Mouse (Mus musculus) embryonic stem cell, embryonic (primary cell): Measurements from ENCODE around the gene Traf2.

Experiments used
- CTCF ChIA-PET, 4 experiments: fragments of 300-600 bp in 2 of 4; fragments of 350-600 bp in 2 of 4; sonication (Branson Sonifier 250); formaldehyde crosslinking; loops; one replicate each; lab custom pipeline; 2022; ENCODE audit warnings: inconsistent platforms in 2 of 4; lab: Charles Lee
- POLR2A ChIA-PET, 4 experiments: fragments of 300-600 bp in 2 of 4; fragments of 350-600 bp in 2 of 4; sonication (Branson Sonifier 250); formaldehyde crosslinking; loops; one replicate each; lab custom pipeline; 2022; ENCODE audit warnings: antibody characterized with exemption in 4 of 4, inconsistent platforms in 1 of 4; lab: Charles Lee

The Traf2 gene

GRCm38 (mm10) chr2:25578796-25579736 is 32.3 kb upstream of the Traf2 start:
- POLR2A ChIA-PET: interaction anchor here in 3 of 4 experiments (0.9 to 7.3 kb wide), 16 partner anchors 9 to 317 kb away, joined by 3 to 48 read pairs (median 6); partner anchors contain the start of genes Edf1 (in 2 of the 3), Rabl6 (in 2 of the 3), Traf2 (in 2 of the 3) and Paxx (in 1 of the 3)
- CTCF ChIA-PET: interaction anchor here in 2 of 4 experiments (0.6 to 5.9 kb wide), 9 partner anchors 9 to 183 kb away, joined by 3 to 64 read pairs (median 4); partner anchors contain the start of gene Edf1 (in 1 of the 2)

GRCm38 (mm10) chr2:25577951-25578795 is 31.4 kb upstream of the Traf2 start:
- POLR2A ChIA-PET: interaction anchor here in 3 of 4 experiments (0.8 to 7.3 kb wide), 12 partner anchors 10 to 316 kb away, joined by 3 to 48 read pairs (median 8); partner anchors contain the start of genes Edf1 (in 2 of the 3), Rabl6 (in 1 of the 3) and Tprn (in 1 of the 3)

GRCm38 (mm10) chr2:25576965-25577891 is 30.5 kb upstream of the Traf2 start:
- POLR2A ChIA-PET: interaction anchor here (0.6 to 7.3 kb wide), 15 partner anchors 10 to 337 kb away, joined by 3 to 48 read pairs (median 5); partner anchors contain the start of genes Edf1 (in 2 of the 4) and Traf2 (in 2 of the 4)
- CTCF ChIA-PET: interaction anchor here in 3 of 4 experiments (0.6 to 2.1 kb wide), 5 partner anchors 15 to 917 kb away, joined by 3 to 6 read pairs (median 3); partner anchors contain the start of gene Edf1 (in 1 of the 3)

More at GRCm38 (mm10) chr2:25577951-25578795, 31.4 kb upstream of the Traf2 start:
- CTCF ChIA-PET: interaction anchor here in 2 of 4 experiments (0.6 to 1.6 kb wide), 6 partner anchors 14 to 365 kb away, joined by 3 to 7 read pairs (median 4); partner anchors contain the start of gene Edf1 (in 1 of the 2)

- POLR2A ChIA-PET: interaction anchor here (0.6 to 6.8 kb wide), 25 partner anchors 8 to 693 kb away, joined by 3 to 41 read pairs (median 4); partner anchors contain the start of genes Edf1 (in 2 of the 4), Rabl6 (in 2 of the 4), Traf2 (in 2 of the 4) and Ccdc183 (in 1 of the 4)
- CTCF ChIA-PET: interaction anchor here in 3 of 4 experiments (0.5 to 2.1 kb wide), 8 partner anchors 16 to 918 kb away, joined by 3 to 6 read pairs (median 3); partner anchors contain the start of gene Tprn (in 1 of the 3)
Measured at GRCm38 (mm10) chr2:25576028-25576850, 29.5 kb upstream of the Traf2 start.

GRCm38 (mm10) chr2:25575432-25576027 is 28.8 kb upstream of the Traf2 start:
- CTCF ChIA-PET: interaction anchor here in 3 of 4 experiments (0.5 to 2.1 kb wide), 10 partner anchors 13 to 313 kb away, joined by 3 to 6 read pairs (median 4); partner anchors contain the start of genes Abca2 (in 1 of the 3) and Tprn (in 1 of the 3)
- POLR2A ChIA-PET: interaction anchor here (0.5 to 6.8 kb wide), 27 partner anchors 8 to 516 kb away, joined by 3 to 41 read pairs (median 5); partner anchors contain the start of genes Edf1 (in 3 of the 4), Rabl6 (in 3 of the 4), Ccdc183 (in 1 of the 4) and Dpp7 (in 1 of the 4)

GRCm38 (mm10) chr2:25574579-25575431 is 28.1 kb upstream of the Traf2 start, which contains the start of the genes Mamdc4 and Phpt1:
Gene Mamdc4, minus strand, starts transcription at chr2:25574845.
Gene Phpt1, minus strand, starts transcription at chr2:25575224.
- ChIA-PET POLR2A (interaction anchor here (0.5 to 6.8 kb wide), 40 partner anchors 7 to 639 kb away, joined by 3 to 41 read pairs (median 4); partner anchors contain the start of genes Edf1 (in 4 of the 4), Rabl6 (in 4 of the 4), Traf2 (in 2 of the 4) and Ajm1 (in 1 of the 4)), CTCF (interaction anchor here (0.5 to 2.5 kb wide), 16 partner anchors 9 to 275 kb away, joined by 3 to 9 read pairs (median 4); partner anchors contain the start of genes Abca2 (in 1 of the 4) and Edf1 (in 1 of the 4))

- POLR2A ChIA-PET: interaction anchor here (0.6 to 6.8 kb wide), 25 partner anchors 7 to 639 kb away, joined by 3 to 41 read pairs (median 5); partner anchors contain the start of genes Edf1 (in 4 of the 4), Ajm1 (in 2 of the 4), Rabl6 (in 2 of the 4) and Traf2 (in 2 of the 4)
- CTCF ChIA-PET: interaction anchor here (0.6 to 2.5 kb wide), 10 partner anchors 9 to 197 kb away, joined by 3 to 9 read pairs (median 4); partner anchors contain the start of genes Abca2 (in 1 of the 4) and Edf1 (in 1 of the 4)
Measured at GRCm38 (mm10) chr2:25574136-25574535, 27.4 kb upstream of the Traf2 start.

- ChIA-PET CTCF (interaction anchor here in 2 of 4 experiments (1.4 to 2.5 kb wide), 4 partner anchors 8 to 196 kb away, joined by 3 to 9 read pairs (median 4); partner anchors contain the start of genes Abca2 (in 1 of the 2), Ajm1 (in 1 of the 2) and Edf1 (in 1 of the 2)), POLR2A (interaction anchor here in 3 of 4 experiments (0.8 to 6.8 kb wide), 11 partner anchors 9 to 26 kb away, joined by 3 to 41 read pairs (median 8); partner anchors contain the start of genes Edf1 (in 3 of the 3), Ajm1 (in 2 of the 3) and Traf2 (in 1 of the 3))
Measured at GRCm38 (mm10) chr2:25573068-25573467, 26.3 kb upstream of the Traf2 start.

GRCm38 (mm10) chr2:25571221-25571620 is 24.5 kb upstream of the Traf2 start:
- POLR2A ChIA-PET: interaction anchor here (0.7 to 6.8 kb wide), 6 partner anchors 8 to 13 kb away, joined by 3 to 41 read pairs (median 4); partner anchors contain the start of genes Edf1 (in 2 of the 4) and Ajm1 (in 1 of the 4)
- CTCF ChIA-PET: interaction anchor here in 3 of 4 experiments (0.7 to 1.6 kb wide), 4 partner anchors 9 to 445 kb away, joined by 3 to 5 read pairs (median 4); partner anchors contain the start of gene Ajm1 (in 2 of the 3)

GRCm38 (mm10) chr2:25569323-25569722 is 22.6 kb upstream of the Traf2 start:
- ChIA-PET CTCF (interaction anchor here in 1 of 4 experiments (1.2 to 1.9 kb wide), 2 partner anchors 12 to 21 kb away, joined by 3 to 10 read pairs; partner anchors contain the start of gene Ajm1), POLR2A (interaction anchor here in 3 of 4 experiments (0.5 to 1.4 kb wide), 4 partner anchors 12 to 16 kb away, joined by 3 to 7 read pairs (median 5); partner anchors contain the start of genes Ajm1 (in 1 of the 3) and Edf1 (in 1 of the 3))

- ChIA-PET POLR2A (interaction anchor here in 3 of 4 experiments (0.8 to 3.9 kb wide), 4 partner anchors 11 to 14 kb away, joined by 4 to 20 read pairs (median 6); partner anchors contain the start of gene Edf1 (in 2 of the 3)), CTCF (interaction anchor here in 2 of 4 experiments (0.5 to 1.9 kb wide), 4 partner anchors 13 to 807 kb away, joined by 3 to 10 read pairs (median 3); partner anchors contain the start of gene Ajm1 (in 1 of the 2))
Measured at GRCm38 (mm10) chr2:25568473-25569019, 21.8 kb upstream of the Traf2 start.

GRCm38 (mm10) chr2:25566558-25566957 is 19.8 kb upstream of the Traf2 start:
- ChIA-PET CTCF (interaction anchor here in 3 of 4 experiments (0.5 to 1.9 kb wide), 5 partner anchors 11 to 190 kb away, joined by 3 to 8 read pairs (median 5); partner anchors contain the start of gene Ajm1 (in 2 of the 3)), POLR2A (interaction anchor here in 2 of 4 experiments (0.7 to 3.9 kb wide), 11 partner anchors 7 to 190 kb away, joined by 3 to 20 read pairs (median 6); partner anchors contain the start of genes Edf1 (in 2 of the 2), Traf2 (in 2 of the 2), Ajm1 (in 1 of the 2) and Phpt1 (in 1 of the 2))
